Mouse (Mus musculus): ENCODE results near the gene Eefsec.

Gene Eefsec

DNA sequence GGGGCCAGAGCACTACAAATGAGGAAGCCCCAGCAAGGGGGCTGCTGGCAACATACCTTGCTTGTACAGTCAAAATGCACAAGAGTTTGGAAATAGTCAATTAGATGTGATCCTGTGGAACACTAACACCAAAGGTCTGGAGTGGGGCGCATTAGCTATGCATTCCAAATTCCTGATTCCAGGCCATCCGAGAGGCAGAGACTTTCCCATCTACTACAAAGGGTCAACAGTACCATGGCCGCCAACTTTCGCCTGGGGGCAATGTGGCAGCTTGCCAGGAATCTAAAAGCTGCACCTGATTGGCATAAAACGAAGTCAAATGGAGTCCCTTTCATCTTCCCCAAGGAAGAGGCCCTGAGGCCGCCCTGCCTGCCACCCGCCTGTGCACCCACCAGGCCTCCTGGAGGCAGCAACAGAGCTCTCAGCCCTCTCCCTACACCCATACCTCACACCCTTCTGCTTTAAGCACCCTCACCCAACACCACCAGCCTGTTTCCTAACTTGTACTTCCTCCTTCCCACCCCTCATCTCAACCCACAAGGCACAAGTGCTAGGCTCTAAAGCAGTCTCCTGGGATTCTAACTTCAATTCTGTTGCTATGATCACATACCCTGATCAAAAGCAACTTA lies 30.1 kb downstream of the Eefsec start:
- no peak for DNase-seq (ENCODE audit: low read depth in 1 of 2, low spot score in 2 of 2)

DNA sequence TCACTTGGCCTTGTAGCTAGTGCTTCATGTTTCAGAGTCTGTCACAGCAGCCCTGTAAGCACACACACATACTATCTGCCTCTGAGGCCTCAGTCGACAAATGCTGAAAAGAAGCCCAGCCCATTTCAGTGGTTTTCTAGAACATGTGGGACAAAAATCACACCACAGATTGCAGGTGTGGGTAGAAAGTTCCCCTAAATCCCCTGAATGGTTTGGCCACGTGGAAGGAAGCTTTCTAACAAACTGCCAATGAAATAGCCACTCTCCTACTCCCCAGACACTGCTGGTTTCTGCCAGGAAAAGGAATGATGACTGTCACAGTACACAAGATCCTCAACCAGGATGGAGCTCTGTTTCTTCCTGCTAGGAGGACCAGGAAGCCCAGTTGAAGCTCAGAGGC lies 33.7 kb downstream of the Eefsec start:
- DNase-seq (ENCODE audit: low read depth in 1 of 2, low spot score in 2 of 2): no peak

DNA sequence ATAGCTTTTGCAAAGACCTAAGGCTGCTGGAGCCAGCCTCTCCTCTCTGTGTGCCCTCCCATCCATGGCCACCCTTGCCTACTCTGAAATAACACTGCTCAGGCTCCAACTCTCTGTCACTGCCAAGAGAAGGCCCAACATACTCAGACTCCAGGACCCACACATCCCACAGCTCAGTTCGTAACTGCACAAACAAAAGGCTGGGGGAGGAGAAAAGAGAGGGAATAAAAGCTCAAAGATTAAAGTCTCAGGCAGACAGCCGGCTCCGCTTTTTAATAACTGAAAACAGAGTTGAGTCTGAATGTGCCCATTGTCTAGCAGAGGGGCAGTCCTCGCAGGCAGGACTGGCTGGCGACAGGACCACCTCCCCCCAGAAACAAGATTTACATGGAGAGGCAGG lies 36.8 kb downstream of the Eefsec start:
- no peak for DNase-seq (ENCODE audit: low read depth in 1 of 2, low spot score in 2 of 2)

DNA sequence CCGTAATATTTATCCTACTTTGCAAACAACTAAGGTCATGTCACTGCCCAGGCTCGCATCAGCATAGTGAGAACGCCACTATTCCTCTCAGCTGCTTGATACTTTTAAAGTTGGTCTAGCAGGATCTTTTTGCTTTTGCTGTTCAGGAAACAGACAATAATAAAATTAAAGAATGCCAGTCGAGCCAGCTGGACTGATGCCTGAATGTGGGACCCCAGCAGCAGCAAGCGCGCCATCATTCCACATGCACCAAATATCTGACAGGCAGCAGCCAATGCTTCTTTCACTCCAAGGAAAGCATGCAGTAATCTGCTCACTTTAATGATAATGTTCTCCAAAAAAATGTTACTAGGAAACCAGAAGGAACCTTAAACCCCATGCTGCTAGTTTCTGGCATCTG lies 45.9 kb downstream of the Eefsec start:
- DNase-seq (ENCODE audit: low read depth in 1 of 2, low spot score in 2 of 2): no peak

DNA sequence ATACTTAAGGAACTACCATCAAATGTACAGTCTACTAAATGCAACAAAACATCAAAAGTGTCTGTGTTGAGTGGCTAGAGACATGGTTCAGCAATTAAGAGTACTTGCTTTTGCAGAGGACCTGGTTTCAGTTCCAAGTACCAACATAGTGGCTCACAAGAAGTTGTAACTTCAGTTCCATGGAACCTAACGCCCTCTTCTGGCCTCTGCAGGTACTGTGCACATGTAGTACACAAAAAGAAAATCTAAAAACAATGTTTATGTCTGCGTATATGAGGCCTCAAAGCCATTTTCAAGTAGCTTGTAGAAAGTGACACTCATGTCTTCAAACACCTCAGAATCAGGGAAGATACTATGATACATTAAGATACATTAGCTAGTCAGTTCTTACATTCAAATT lies 48.4 kb downstream of the Eefsec start:
- DNase-seq (ENCODE audit: low read depth in 1 of 2, low spot score in 2 of 2): no peak

DNA sequence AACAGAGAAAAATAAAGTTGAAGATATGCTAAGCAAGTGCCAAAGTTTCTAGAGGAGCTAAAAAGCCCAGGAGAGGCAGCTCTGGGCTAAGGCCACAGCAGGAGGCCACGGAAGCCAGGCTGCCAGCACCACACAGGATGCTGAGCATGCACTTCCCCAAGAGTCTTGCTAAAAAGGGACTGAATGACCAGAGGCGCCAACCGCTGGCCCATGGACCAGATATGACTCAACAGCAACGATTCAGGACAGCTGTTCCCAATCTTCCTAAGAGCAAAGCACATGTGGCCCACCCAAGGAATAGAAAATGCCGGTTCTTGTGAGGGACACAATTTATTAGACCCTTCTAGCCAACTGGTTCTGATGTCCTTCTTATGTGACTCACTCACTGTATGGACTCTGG lies 57.4 kb downstream of the Eefsec start:
- DNase-seq (ENCODE audit: low read depth in 1 of 2, low spot score in 2 of 2): no peak

DNA sequence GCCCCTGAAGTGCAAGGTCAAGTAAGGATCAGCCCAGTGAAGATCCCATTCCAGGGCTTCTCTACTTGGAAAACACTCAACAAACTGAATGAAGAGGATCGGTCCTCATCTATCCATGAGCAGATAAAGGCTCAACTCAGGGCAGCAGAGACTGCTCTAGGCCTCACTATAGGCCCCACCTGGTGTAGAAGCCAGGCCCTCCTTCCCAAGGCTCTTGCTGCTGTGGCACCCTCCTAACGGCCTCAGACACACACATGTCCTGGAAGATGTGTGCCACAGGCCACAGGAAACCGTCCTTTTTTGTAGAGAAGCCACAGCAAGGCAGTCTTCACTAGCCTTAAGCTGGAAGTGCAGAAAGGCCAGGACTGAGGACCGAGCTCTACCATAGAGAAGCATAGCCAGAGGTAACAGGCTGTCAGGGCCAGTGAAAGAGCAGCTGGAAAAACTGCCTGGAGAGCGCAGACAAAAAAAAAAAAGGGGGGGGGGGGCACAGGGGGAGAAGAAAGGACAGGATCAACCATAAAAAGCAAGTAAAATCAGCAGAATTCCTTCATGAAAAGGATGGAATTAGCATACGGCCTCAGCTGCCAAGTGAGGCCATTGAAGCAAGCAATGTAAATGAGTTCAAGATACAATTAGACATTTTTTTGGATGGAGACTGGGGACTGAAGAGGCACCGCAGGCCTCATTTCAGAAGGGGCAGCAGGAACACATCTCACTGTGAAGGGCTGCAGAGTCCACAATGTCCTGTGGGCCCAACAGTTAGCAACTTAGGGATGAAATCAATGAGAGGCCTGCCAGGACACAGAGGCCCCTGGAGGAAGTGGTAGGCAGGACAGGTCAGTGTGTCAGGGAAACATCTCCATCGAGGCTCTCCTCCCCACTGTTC lies 58.3 kb downstream of the Eefsec start:
- no peak for DNase-seq (ENCODE audit: low read depth in 1 of 2, low spot score in 2 of 2)

DNA sequence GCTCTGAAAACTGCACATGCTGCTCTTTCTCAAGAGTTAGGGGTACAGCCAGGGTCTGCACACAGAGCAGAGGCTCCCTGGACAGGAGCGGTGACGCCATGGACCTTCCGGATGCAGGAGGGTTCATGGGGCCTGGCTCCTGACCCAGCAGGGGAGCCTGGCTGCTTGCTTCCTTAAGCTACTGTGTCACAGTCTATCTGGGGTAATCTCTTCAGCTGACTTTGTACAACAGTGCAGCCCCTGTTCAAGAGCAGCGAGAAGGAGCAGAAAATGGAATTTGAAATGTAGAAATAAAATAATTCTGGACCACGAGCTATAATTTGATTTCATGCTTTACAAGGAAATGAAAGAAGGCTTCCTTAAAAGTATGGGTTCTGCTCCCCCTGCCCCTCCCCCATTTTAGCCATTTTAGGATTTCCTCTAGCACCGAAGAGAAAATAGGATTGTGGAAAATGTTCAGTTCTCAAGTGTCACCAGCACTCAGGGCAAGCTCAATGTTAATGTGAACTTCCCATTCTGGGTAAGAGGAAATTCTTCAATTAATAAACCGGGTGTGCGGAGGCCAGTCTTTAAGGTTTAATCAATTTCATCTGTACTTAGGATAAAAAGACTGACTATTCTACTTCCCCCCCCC lies 61.8 kb downstream of the Eefsec start:
- no peak for DNase-seq (ENCODE audit: low read depth in 1 of 2, low spot score in 2 of 2)

DNA sequence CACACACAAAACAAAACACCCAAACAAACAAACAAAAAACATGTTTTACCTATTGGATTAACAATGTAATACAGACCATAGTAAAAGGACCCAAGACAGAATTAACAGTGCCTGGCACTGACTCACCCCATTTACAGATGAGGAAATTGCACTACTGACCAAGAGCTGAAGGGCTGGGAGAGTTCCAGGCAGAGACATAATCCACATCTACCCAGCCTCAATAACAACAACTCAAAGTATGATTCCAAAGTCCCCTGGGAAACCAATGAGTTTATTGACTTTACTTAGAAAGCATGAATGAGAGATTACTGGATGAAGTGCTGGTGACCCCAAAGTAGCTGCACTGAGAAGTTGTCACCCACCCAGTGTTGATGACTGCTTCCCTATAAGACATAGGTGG lies 62.6 kb downstream of the Eefsec start:
- DNase-seq (ENCODE audit: low read depth in 1 of 2, low spot score in 2 of 2): no peak

DNA sequence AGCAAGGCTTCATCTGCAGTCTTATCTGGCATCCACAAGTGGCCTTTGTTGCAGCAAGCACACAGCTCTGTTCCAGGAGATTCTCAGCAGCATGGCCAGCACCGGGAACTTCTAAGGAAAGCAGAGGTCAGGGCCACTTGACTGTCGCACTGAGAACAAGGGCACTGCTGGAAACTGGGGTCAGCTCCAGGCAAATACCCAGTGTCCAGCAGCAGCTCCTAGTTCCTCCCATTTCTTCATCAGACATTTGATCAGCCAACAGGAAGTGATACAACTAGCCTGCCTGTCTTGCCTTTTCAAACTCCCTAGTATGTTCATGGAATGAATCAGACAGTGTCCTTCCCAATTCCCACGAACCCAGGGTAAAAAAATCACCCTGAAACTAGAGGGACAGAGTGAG lies 66.6 kb downstream of the Eefsec start:
- no peak for DNase-seq (ENCODE audit: low read depth in 1 of 2, low spot score in 2 of 2)

DNA sequence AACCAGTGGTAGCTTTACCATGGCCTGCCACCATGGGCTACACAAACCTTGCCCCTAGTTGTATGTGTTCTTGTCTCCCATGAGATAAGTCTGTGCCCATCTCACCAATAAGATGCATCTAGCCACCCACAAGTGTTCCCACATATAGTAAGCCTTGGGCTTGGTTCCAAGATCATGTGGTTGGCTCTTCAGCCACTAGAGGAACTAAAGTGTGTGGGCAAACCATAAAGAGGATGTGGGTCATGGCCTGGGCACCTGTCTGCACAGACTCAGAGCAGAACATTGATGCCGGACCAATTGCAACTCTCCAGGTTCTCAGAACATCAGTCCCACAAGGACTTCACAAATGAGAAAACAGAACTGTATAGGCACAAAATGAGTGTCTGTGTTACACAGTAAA lies 67.5 kb downstream of the Eefsec start:
- peak; percentile 21 to 25 for DNase-seq (ENCODE audit: low read depth in 1 of 2, low spot score in 2 of 2)

DNA sequence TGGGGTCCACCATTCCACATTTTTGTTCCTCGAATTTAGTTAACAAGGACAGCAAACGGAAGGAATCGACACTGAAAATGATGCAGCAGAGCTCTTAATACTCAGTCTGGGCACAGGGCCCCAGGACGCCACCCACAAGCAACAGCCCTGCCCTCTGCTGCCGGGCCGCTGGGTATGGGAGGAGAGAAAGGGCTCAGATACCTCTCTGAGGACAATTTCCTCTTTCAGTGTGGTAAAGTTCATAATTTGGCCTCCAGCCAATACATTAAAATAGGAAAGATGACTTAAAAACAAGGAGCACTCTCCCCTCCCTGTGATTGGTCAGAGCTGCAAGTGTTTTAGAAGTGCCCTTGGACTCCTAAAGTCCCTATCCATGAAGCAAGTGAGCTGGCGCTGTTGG lies 72.1 kb downstream of the Eefsec start:
- DNase-seq (ENCODE audit: low read depth in 1 of 2, low spot score in 2 of 2): no peak

DNA sequence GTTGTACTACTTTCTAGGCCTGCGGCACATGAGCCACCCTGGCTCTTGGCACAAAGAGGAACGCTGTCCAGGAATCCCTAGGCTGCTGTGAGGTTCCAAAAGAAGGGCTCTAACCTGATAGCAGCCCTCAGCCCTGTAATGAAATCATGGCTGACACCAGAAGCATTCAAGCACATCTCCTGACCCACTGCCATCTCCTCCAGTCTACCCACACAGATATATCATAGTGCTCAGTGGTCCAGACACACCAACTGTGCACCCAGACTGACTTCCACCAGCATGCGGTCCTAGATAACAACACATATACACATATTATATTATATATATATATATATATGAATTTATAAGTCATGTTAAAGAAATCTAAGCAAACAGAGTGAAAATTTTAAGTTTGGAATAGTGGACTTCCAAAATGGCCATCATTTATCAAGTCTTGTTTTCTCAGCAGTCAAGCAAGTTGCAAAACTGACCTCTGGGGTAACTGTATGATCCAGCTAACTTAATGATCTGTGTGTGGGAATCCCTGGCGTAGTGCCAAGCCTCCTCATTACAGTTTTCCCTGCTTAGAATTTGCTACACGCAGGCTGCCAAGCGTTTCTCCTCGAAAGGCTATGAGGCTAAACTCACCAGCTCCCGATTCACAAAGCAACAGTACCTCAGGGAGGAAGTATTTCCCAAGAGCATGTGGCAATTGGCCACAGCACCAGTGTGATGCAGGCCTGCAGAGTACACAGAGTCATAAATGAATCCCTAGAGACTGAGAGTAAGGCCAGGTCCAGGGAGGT lies 76.3 kb downstream of the Eefsec start:
- no peak for DNase-seq (ENCODE audit: low read depth in 1 of 2, low spot score in 2 of 2)

DNA sequence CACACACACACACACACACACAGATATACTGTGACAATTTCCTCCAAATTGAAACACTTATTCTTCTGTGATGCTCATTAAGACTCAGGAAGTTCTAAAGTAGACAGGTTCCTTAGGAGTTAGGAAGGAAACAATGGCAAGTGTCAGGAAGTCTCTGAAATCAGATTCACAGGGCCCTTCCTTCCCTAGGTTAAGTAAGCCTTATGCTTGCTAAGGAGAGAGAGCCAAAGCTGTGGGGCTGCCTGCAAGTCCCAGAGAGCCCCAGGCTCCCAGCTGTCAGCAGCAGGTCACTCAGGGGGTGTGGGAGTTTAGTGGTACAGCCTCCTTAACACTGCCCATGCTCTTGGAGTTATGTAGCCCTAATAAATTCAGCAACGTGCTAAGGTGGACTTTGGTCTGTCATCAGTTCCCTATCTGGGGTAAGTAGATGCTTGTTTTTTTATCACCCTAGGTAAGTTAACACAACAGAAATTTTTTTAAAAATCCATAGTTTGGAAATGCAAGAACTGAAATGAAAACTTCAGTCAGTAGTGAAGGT lies 82.8 kb downstream of the Eefsec start:
- no peak for DNase-seq (ENCODE audit: low read depth in 1 of 2, low spot score in 2 of 2)

DNA sequence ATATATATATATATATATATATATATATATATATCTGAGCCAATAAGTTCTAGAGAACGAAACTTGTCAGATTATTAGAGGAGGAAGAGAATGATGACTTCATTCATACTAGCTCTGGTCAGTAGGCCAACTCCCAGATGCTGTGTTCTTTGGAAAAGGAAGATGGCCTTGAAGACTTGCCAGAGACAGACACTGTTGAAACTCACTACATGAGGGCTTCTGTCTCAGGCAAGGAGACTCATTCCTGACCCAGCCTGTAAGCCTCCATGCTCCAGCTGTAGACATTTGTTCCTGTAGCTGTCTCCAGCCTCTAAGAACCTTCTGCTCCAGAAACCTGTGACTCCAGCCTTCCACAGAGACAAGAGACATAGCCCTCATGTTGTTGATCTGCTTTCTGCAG lies 85.2 kb downstream of the Eefsec start:
- no peak for DNase-seq (ENCODE audit: low read depth in 1 of 2, low spot score in 2 of 2)

DNA sequence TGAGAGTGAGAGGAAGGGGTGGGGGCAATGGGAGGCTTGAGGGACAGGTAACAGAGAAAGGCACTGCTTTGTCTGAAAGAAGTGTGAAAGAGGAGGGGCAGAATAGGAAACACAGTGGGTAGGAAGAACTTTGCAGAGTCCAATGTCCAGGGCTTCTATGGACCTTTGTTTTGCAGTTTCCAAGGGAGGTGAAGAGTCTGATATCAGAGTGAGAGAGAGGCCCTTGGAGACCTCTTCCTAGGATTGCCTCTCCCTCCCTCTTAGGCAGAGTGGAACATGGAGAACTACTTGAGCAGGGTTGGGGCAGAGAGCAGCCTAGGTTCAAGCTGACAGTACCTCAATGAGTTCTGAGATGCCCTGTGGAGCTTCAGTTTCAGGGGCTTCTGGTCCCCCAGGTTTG lies 88.1 kb downstream of the Eefsec start:
- DNase-seq (ENCODE audit: low read depth in 1 of 2, low spot score in 2 of 2): no peak

DNA sequence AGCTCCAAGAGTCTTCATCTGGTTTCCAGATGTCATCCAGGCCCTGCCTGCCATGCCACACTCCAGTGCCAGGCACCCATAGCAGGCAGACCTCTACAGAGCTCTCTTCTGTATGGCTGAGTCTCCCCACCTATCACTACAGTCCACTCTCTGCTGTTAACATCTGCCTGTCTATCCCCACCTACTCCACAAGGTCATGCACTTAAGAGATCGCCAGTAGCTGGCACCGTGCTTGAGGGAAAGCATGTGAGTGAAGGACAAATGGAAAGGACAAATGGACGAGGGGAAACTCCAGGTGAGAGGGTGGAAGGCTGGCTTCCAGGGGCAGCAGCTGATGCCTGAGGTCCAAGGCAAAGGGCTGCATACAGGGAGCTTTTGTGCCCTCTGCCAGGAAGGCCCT lies 90.5 kb downstream of the Eefsec start:
- DNase-seq (ENCODE audit: low read depth in 1 of 2, low spot score in 2 of 2): no peak

DNA sequence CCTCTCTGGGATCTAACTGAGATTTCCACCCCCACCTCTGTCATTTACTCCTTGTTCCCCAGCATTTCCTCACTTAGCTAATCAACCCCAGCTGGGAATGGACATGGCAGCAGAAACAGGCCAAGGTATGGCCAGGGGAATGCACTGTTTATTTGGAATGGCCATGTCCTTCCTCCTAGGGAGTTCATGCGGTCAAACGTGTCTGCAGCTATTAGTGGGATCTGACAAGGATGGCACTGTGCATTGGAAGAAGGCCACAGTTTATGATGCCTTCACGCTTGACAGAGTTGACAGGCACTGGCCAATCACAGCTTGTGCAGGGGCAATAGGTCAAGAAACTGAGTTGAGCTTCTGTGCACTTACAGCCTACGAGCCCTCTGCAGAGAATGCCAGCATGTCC lies 93.8 kb downstream of the Eefsec start:
- no peak for DNase-seq (ENCODE audit: low read depth in 1 of 2, low spot score in 2 of 2)

DNA sequence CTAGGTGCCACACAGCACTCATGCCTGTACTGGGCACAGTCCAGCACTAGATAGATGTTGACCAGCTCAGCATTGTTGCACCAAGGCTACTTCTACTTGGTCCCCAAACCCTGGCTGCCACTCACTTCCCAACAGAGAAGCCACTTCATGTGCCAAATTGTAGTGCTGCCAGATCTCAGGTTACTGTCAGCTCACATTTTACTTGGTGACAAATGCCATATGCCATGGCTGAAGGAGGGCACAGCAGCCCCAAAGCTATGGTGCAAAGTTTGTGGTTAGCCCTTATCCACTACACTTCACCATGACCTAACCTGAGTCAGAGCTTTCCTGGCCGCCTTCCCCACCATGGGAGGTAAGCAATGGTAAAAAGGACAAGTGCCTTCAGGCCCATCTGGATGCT lies 99.6 kb downstream of the Eefsec start:
- DNase-seq (ENCODE audit: low read depth in 1 of 2, low spot score in 2 of 2): no peak

DNA sequence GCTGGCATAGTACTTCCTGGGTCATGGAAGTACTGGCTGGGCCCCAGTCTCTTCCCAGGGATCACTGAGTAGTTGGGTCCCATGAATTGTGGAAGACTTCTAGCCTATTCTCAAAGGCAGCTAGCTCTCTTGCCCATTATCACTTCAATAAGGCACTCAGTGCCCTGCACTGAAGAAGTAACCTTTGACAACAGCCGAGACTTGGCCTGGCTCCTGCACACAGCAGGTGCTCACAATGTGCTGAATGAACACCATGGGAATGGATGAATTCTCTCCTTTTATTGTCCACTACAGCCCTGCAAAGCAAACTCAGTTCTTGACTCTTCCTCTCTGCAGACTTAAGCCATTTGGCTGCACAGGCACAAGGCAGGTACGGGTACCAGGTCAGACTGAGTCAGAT lies 101.0 kb downstream of the Eefsec start:
- no peak for DNase-seq (ENCODE audit: low read depth in 1 of 2, low spot score in 2 of 2)

All from monocyte, adult 2 months (primary cell).